Mouse (Mus musculus): Measurements from ENCODE around the gene Mxi1. TPM values are rescaled to one million over a fixed set of nuclear protein-coding genes. Genes with fewer than 3 reads are reported as not detected.

The Mxi1 gene
- total RNA-seq, 2 experiments from 2014 or later = 37.0 to 40.7 TPM

DNA sequence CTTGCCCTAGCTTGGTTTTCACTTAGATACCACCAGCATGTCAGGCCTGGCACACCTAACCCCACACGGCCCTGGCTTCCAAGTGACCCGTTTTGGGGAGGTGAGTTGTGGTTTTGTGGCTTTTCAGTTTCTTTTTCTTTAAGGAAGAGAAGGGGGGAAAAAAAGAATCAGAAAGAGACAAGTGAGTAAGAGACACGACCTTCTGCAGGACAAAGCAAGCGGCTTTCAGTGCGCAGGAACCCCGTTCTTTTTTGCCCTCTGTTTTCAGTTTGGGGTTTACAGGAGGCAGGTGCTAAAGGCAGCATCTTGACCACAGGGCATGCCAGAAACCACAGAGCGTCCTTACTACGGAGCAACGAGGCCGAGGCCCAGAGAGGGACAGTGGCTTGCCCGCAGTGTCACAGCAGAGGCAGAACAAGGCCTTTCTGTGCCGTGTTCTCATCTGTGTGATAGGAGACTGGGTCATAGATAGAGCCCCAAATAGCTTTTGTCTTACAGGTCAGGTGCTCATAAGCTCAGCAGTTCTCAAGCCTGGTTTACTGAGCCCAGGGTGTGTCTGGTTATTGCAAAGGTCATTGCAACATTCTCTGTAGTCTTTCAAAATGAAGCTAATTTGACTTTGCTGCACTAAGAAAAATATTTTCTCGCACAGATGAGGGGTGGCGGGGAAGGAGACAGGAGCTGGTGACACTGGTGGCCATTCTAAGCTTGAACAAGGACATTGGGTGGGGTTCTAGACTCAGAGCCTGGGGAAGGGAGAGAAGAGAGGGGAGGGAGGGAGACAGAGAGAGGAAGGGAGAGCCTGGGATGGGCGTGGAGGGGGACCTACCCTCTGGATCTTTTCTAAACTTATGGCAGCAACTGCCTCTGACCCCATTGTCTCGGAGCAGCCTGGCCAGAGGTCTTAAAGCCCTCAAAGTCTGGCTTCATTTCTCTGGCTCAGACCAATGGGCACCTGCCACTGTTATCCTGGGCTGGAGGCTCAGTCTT, 8.1 kb downstream of the Mxi1 start:
- intact Hi-C loops (cut with DNase I) = no loop called here
- no peak for DNase-seq

DNA sequence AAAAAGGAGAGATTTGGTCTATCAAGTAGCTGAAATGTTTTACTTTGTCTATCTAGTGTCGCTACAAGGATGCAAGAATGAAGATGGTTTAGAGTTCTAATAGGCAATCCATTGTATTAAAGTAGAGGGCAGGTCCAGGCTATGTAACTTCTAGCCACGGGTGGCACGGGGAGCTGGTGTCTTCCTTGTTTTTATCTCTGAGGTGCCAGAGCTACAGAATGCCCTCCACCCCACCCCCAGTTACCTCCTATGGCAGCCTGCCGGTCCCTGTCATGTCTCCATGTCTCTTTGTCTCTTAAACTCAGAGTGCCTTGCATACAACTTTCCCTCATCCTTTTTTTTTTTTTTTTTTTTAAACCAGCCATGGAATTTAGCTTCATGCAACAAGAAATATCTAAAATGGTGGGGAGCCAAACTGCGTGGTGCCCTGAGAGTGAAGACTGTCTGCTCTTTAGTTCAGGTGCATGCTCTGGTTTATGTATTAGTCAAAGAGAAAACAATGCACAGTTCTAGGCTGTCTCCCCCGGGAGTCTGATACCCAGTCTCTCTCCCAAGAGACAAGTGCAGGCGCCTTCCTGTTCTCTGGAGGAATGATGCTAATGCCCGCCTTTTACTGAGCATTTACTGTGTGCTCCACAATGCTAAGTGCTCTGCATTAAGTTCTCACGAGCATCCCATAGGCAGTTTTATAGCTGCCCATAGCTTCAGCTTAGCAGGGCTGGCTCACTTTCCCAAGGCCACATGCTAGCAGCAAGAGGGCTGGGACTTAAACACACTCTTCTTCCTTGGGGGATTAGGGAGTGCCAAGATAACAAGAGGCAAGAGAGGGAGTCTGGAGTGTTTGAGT, 10.2 kb downstream of the Mxi1 start:
- intact Hi-C loops (cut with DNase I) = no loop called here
- DNase-seq = no peak

DNA sequence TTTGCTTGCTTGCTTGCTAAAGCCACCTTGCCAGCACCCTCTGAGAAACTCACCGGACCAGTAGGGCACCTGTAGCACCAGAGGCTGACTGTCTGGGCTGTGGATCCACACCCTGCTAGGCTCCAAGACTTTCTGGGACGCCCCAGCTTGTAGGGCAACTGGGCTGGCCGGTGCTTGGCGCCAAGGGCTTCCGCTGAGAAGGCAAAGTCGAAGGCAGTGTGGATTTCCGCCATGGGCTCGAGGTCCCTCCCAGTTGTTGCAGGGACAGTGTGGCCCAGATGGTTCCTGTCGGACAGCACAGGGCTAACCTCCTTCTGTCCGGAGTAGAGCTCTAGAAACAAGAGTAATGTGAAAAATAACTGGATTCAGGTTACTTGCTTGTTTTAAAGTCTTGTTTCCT, 11.0 kb downstream of the Mxi1 start:
- intact Hi-C loops (cut with DNase I) = no loop called here
- peak; percentile 64 to 65 for DNase-seq

DNA sequence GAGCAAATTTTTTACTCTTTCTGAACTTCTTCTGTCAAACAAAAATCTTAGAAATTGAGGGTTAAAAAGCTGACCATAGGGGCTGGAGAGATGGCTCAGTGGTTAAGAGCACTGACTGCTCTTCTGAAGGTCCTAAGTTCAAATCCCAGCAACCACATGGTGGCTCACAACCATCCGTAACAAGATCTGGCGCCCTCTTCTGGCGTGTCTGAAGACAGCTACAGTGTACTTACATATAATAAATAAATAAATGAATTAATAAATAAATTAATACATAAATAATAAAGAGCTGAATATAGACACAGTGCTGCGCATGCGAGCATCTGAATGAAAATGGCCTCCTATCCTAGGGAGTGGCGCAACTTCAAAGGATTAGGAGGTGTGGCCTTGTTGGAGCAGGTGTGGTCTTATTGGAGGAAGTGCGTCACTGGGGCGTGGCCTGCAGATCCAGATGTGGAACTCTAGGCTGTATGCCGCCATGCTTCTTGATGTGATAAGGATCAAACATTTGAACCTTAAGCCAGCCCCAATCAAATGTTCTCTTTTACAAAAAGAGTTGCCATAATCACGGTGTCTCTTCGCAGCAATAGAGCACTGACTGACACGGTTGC, 12.2 kb downstream of the Mxi1 start:
- DNase-seq = no peak
- intact Hi-C loops (cut with DNase I) = no loop called here

DNA sequence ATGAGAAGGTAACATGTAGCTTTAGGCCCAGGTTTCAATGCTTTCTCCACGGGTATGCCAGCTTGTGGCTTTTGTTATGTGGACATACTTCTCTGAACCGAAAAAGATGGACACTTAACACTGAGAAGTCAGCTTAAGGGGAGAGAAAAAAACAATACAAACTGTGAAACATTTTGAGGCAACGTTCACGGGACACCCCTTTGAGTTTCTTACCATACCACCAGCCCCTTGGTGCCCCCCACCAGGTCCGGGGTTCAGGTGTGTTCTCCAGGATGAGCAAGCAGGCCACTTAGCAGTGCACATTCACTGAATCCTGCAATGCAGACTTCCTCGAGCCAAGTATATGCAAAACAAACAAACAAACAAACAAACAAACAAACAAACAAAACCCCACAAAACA, 14.5 kb downstream of the Mxi1 start:
- intact Hi-C loops (cut with DNase I) = loop anchor here (5.0 kb wide), 1 partner anchor 183 kb away; the partner anchor contains the start of gene Add3
- no peak for DNase-seq

DNA sequence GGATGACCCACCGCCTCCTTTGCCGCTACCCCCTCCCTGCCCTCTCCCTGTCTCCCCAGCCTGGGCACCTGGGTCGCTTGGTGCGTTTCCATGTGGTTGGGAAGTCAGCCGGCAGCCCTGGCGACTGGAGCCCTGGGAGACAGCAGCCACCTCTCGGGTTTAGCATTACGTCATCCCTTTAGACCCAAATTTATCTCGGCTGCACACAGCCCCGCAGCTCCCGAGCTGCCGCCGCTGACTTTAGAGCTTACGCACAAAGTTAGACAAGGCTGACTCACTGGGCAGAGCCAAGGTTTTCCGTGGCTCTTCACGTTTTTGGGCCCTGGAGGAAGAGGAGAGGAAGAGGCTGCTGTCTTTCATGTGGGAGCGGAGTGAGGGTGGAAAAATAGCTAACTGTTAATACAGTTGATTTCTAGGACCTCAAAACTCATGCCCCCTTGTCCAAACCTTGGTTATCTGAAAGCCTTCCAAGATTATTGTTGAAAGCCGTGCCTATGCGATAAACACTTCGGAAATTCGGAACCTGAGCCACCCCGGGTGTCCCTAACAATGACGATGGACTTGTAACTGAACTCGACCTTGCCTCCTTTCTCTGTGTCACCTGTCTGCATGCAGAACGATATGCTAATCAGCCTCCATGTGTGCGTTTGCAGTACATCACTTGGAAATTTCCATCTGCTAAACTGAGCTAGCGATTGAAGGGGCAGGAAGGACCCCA, 15.4 kb downstream of the Mxi1 start:
- intact Hi-C loops (cut with DNase I) = loop anchor here (5.0 kb wide), 1 partner anchor 183 kb away; the partner anchor contains the start of gene Add3

DNA sequence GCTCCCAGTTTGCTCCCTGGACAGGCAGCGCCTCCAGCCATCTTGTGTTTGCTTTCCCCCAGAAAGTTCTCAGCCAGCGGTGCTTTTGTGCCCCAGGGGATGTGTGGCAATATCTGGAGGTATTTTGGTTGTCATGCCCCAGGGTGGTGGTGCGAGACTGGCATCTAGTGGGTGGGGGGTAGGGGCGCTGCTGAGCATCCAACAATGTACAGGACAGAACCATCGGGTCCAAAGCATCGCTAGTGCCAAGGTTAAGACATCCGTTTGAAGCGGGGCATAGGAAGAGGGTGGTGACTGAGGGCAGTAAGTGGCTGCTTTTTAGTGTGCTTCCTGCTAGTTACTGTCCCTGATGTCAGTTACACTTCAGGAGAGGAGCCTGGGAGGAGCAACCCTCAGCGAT, 17.8 kb downstream of the Mxi1 start:
- DNase-seq = no peak
- intact Hi-C loops (cut with DNase I) = loop anchor here (2.0 to 5.0 kb wide), 4 partner anchors 15 to 186 kb away; partner anchors contain the start of gene Add3

More for the DNA sequence above, 15.4 kb downstream of the Mxi1 start:
- DNase-seq = peak; percentile 60 to 63

DNA sequence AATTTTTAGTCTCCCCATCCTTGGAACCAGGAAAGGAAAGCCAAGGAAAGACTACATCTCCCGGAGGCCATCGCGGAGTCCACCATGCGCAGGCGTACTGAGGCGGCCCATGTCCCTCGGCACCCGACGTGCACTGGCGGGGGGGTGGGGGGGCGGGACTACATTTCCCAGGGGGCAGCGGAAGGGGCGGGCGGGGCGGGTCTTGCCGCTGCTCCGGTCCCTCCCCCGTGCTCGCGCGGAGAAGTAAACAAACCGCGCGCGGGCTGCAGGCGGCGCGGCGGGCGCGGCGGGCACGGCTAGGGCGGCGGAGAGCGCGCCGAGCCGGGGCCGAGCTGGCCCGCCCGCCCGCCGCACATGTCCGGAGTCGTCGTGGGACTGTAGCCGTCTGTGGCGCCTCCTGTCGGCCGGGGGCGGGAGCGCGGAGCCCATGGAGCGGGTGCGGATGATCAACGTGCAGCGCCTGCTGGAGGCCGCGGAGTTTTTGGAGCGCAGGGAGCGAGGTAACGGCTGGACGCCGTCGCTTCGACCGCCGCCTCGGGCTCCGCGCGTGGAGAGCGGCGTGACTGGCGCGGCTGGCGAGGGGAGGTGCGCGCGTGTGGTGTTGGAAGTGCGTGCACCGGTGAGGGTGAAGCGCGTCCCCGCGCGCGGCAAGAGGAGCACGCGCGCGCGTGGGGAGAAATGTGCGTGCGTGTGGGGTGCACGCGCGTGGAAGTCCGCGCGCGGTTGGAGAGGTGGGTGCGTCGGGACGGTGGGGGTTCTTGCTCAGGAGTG, 19.1 kb downstream of the Mxi1 start:
- intact Hi-C loops (cut with DNase I) = loop anchor here (2.0 to 5.0 kb wide), 4 partner anchors 17 to 187 kb away; partner anchors contain the start of gene Add3

DNA sequence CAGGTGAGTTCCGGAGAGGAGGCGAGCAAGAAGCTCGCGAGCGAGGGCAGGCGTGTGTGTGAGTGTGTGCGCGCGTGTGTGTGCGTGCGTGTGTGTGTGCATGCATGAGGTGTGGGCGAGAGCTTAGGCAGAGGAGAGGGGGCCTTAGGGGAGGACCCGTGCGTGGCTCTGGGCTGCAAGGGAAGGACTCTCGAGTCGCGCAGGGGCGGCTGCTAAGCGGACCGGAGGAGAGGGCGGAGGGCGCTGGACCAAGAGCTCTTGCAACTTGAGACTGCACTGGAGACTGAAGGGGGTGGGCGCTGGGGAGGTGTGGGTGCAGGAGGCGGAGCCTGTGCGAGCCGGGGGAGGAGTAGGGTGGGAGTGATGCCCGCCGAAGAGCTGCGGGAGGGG, 19.7 kb downstream of the Mxi1 start:
- DNase-seq = peak; percentile 73 to 79
- intact Hi-C loops (cut with DNase I) = loop anchor here (2.0 to 5.0 kb wide), 4 partner anchors 17 to 188 kb away; partner anchors contain the start of gene Add3

More for the DNA sequence above, 19.1 kb downstream of the Mxi1 start:
- DNase-seq = peak; percentile 92 to 95

DNA sequence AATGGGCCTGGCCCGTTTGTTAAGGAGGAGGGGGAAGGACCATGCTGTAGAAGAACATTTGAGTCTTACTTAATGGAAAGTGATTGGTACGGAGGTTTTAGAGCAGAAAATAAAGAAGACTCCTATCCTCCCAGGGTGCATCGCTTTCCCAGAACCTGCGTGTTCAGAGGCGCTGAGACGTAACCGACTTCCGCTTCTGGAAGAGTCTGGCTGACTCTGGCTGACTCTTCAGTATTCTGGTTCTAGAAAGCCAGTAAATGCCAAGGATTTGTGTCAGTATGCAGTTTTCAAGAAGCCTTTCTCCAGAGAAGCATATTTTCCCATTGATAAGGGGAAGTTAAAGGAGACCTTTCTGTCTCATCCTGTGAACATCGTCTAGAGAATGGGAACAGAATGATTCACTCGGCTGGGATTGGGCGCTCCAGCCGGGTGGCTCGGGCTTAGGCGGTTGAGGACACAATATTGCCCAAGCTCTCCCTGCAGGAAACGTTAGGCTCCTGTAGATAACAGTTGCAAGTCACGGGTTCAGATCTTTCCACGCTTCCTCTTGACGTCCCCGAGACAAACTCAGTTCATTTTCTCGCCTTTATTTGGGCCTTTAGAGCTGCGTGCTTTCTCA, 21.7 kb downstream of the Mxi1 start:
- intact Hi-C loops (cut with DNase I) = no loop called here

DNA sequence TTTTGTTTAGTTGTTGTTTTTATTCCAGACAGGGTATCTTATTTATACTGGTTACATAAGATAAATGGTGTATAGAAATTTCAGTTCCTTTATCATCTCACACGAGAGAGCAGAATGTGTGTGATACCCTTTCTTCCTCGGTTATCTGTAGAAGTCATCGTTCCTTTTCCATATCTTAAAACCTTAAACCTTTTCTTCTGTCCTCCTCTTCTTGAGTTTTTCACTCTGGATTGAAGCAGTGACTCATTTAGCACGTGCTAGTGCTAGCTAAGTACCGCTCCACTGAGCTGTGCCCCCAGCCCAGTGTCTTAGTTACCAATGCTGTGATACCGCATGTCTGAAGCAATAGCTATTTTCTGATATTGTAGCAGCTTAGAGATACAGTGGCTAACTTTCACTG, 23.4 kb downstream of the Mxi1 start:
- DNase-seq = no peak
- intact Hi-C loops (cut with DNase I) = no loop called here

More for the DNA sequence above, 21.7 kb downstream of the Mxi1 start:
- DNase-seq = no peak

DNA sequence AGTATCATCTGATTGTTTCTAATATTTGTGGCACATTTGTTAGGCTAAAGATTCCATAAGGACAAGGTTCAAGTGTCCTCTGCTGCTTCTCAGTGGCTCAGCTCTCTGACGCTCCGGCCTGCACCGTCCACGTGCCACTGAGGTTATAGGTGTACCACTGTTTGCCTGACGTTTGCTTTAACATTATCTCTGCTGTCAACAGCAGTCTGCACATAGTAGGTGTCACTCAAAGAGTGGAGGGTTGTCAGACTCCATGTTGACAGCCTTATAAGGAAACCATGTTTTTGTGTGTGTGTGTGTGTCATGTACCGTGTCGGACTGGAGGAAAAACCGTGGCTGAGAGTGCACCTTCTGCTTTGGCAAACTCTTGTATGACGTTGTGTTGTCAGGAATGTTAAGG, 24.9 kb downstream of the Mxi1 start:
- no peak for DNase-seq
- intact Hi-C loops (cut with DNase I) = no loop called here

DNA sequence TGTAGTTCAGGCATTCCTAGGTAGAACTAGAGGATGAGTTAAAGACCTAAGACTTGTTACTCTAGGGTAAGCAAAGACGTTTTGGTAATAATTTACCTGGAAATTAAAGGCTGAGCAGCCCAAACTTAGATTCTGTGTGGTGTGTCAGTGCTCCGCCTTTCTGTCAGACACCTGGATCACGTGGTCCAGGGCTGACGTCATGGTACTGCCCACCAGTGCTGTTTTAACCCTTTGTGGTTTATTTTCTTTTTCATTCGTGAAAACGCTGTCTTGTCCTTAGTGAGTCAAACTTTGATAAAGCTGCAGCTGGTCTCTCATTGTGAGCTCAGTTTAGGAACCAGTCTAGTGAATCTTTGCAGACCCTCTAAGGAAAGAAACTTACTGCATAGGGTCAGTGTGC, 30.1 kb downstream of the Mxi1 start:
- DNase-seq = no peak
- intact Hi-C loops (cut with DNase I) = no loop called here

DNA sequence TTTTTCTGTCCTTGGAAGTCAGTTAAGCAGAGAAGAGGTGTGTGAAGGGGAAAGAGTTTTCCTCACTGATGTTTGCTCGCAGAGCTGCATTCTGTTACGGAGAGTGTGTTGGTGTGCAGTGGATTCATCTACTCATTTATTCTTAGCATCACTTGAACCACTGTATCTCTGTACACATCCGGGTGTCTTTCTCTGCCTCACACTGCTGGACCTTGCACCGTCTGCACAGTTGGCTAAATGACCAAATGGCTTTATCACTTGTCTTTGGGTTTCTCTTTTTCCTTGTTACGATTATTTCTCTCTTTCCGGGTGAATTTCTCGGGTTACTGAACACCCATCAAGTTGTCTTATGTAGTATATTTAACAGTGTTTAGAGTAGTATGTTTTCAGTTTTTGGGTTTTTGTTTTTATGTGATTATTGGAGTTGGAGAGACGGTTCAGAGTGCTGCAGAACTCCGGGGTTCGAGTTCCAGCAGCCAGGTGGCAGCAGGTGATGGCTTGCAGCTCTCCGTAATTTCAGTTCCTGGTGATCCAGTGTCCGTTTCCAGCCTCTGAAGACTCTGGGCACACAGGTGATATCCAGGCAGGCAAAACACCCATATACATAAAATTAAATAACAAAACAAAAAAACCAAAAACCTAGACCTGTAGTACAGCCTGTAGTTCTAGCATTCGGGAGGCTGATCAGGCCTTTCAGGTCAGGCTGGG, 33.0 kb downstream of the Mxi1 start:
- intact Hi-C loops (cut with DNase I) = no loop called here

DNA sequence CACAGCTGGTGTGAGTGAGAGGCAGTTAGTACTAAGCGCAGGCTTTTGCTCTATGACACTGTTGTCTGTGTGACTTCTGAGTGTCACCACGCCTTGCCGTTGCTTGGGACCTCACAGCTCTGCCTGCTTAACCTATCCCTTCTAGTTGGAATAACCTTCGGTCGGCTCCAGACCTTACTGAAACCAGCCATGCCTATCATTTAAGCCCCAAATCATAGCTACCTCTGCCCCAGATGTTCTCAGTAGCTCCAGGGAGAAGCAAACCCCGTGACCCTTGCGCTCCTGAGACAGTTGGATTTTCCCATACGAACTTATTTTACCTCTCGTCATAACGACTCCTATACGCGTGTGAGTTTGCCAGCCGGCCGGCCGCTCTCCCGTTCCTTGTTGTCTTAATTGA, 33.7 kb downstream of the Mxi1 start:
- no peak for DNase-seq
- intact Hi-C loops (cut with DNase I) = no loop called here

More for the DNA sequence above, 33.0 kb downstream of the Mxi1 start:
- no peak for DNase-seq

DNA sequence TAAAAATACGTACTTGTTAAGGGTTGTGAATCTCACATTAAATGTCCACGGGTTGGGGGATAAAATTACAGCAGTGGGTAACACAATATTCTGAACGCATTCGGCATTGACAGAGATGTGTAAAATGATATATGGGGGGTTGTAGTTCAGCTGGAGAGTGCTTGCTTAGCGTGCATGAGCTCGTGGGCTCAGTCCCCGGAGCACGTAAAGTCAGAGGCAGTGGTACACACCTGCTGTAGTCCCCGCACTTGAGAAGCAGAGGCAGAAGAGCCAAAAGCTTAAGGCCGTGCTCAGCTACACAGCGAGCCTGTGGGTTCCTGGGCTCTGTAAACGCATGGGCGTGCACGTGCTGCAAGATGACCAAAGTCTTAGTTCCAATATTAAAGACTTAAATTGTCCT, 35.4 kb downstream of the Mxi1 start:
- intact Hi-C loops (cut with DNase I) = no loop called here
- DNase-seq = no peak

DNA sequence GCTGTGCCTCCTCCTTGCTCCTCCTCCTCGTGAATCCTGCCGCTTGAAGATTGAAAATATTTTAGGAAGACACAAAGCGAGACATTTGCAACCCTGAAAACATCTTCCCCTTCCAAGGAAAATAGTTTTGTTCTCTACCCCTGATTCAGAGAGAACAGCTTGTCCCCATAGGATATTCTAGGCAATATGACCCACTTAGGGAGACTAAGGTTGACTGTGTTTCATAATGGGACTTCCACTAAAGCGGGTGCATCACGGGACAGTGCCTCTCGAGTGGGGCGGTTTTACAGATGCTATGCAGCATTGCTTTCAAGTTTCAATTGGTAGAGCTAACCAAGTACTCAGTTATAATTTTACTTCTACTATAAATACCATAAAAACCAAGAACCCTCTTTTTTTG, 43.5 kb downstream of the Mxi1 start:
- intact Hi-C loops (cut with DNase I) = no loop called here
- DNase-seq = no peak

Data from heart, postnatal 14 days (tissue).